Mouse (Mus musculus): ENCODE data around the gene Cyp8b1. TPM values are rescaled to one million over a fixed set of nuclear protein-coding genes. Genes with fewer than 3 reads are reported as not detected.
A peak's percentile ranks its signal among the peaks of the same experiment; 100 is the strongest.

The Cyp8b1 gene
- not detected in 2 replicates for polyA plus RNA-seq (2015; fragmentation: Nextera tagmentation; extraction: Ambion mirVana)

DNA sequence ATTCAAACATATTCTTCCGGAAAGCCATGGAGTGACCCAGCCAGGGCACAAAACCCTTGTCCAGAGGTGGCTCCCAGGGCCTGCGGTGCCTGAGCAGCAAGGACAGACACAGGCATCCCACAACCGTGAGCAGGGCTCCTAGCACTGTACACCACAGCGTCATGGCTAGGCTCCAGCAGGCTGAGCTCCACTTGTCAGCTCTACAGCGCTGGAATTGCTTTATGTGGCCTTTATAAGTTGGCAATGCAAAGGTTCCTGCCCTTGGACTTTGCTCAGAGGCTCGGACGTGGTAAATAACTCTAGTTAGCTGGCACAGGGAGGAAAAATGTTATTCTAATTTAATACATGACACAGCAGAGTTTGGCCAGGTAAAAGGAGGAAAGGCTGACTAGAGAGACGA, at the start of gene Cyp8b1:
TSS of gene Cyp8b1 (minus strand) at position 204 of the 400 bp plus-strand sequence.
- no peaks in the 10 kb centered on the region for H3K36me3 ChIP-seq (replicated peaks)
- H3K9me3 ChIP-seq: no peaks in the 10 kb centered on the region
- 86% methylated on average over 8 of the region's 8 CpGs for WGBS
- no peaks in the 10 kb centered on the region for H3K27me3 ChIP-seq (replicated peaks)
- no peak for ATAC-seq (replicated peaks)
- H3K4me3 ChIP-seq: no peak within 1 kb of the TSS
- H3K4me1 ChIP-seq: no peaks in the 10 kb centered on the region
- no peak within 1 kb of the TSS for H3K9ac ChIP-seq
- H3K27ac ChIP-seq: no peak within 1 kb of the TSS
- no peak within 1 kb of the TSS for H3K4me2 ChIP-seq

DNA sequence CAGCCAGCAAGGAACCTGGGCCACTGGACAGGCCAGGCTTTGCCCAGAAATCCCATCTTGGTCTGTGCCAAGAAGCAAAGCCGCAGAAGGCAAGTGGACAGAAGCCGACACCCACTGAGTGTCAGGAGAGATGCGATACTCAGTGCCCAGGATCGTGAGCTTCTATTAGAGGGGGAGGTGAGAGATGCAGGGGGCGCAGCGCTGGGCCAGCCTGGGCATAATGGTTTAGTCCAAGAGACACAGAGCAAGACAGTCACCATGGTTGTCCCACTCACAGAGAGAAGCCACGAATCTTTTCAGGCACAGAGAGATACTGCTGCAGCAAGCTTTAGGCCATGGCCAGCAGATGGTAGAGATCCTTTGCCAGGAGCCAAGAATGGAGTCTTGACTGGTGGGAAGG, 48.8 kb upstream of the Cyp8b1 start:
- no peak for ATAC-seq (replicated peaks)
- Histone ChIP-seq H3K4me3 (no peak overlapping the region), H3K36me3 (replicated peaks) (no peaks in the 10 kb centered on the region), H3K4me1 (no peaks in the 10 kb centered on the region), H3K27ac (no peak overlapping the region), H3K4me2 (no peak overlapping the region), H3K27me3 (replicated peaks) (no peaks in the 10 kb centered on the region), H3K9ac (no peak overlapping the region), H3K9me3 (no peaks in the 10 kb centered on the region)
- WGBS: 95% methylated on average over 7 of the region's 7 CpGs

DNA sequence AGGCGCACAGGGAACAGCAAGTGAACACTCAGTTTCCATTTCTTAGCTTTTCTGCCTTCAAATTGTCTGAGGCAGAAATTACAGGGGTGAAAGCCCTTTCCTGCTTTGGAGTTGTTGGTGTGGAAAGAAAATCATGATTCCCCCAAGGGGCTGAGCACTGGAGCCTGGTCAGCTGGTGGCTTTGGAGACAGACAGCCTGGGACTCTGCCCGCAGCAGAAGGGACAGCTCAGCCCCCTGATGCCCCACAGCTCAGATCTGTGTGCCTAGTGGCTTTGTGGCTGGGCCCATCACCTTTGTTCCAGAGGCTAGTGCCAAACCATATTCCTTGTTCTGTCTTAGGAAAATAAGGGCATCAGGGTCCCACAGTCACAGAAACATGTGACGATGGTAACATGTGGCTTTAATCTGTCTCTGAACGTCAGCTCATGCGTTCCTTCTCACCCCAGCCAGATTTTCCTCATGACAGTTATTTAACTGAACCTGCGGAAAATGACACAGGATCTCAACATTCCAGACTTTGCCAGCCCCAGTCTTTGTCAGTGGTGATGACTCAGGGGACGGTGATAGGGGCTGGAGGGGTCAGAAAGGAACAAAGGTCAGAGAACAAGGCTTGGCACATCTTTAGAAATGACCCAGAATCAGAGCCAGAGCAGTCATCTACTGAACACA, 44.0 kb upstream of the Cyp8b1 start:
- Histone ChIP-seq H3K4me3 (no peak overlapping the region), H3K4me2 (no peak overlapping the region), H3K27me3 (replicated peaks) (no peaks in the 10 kb centered on the region), H3K27ac (no peak overlapping the region), H3K9me3 (no peaks in the 10 kb centered on the region), H3K36me3 (replicated peaks) (no peaks in the 10 kb centered on the region), H3K4me1 (no peaks in the 10 kb centered on the region), H3K9ac (no peak overlapping the region)
- no peak for ATAC-seq (replicated peaks)
- WGBS: 55% methylated on average over 7 of the region's 7 CpGs

DNA sequence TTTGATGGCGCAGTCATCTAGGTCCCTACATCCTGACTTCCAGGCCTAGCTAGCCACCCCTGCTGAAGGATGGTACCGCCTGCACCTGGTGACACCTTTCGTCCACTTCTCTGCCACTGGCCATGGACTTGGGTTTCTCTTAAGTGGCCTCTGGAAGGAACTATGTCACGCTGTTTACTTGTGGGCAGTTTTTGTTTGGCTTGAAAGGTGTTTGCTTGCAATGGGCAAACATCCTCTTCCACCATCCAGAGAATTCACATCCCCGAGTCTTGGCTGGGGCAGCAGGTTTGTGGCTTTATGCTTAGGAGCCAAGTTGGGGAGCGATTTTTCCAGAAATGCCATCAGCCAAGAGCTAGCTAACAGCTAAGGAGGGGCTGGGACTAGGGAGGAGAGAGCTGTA, 36.5 kb upstream of the Cyp8b1 start:
- H3K9me3 ChIP-seq: no peaks in the 10 kb centered on the region
- no peaks in the 10 kb centered on the region for H3K36me3 ChIP-seq (replicated peaks)
- WGBS: 91% methylated on average over 6 of the region's 6 CpGs
- no peak overlapping the region for H3K4me3 ChIP-seq
- ATAC-seq (replicated peaks): no peak
- no peak overlapping the region for H3K27ac ChIP-seq
- H3K27me3 ChIP-seq (replicated peaks): no peaks in the 10 kb centered on the region
- H3K4me2 ChIP-seq: no peak overlapping the region
- H3K4me1 ChIP-seq: peaks cover 11% of the 10 kb centered on the region
- H3K9ac ChIP-seq: no peak overlapping the region

DNA sequence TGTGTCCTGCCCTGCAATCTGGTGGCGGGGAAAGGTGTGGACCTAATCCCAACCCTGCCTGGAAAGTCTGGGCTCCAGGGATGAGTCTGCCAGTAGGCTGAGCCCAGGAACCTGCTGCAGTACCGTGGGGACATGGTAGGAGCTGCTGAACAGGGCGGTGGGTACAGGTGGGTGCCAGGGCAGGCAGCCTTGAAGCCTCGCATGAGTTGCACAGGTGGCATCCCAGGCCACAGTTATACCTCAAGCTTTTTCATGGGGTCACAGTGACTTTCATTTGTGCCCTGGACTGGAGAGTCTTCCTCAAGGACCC, 35.0 kb upstream of the Cyp8b1 start:
- WGBS: 39% methylated on average over 4 of the region's 4 CpGs
- peaks cover 11% of the 10 kb centered on the region for H3K4me1 ChIP-seq
- no peaks in the 10 kb centered on the region for H3K9me3 ChIP-seq
- H3K27me3 ChIP-seq (replicated peaks): no peaks in the 10 kb centered on the region
- ATAC-seq (replicated peaks): no peak; the same call in 1 of the 2 replicates
- H3K4me3 ChIP-seq: 0 out of 2 replicates have a peak overlapping the region, but pooled peaks have one; percentile 2
- peak overlapping the region; percentile 38 for H3K4me2 ChIP-seq
- no peak overlapping the region for H3K9ac ChIP-seq
- H3K36me3 ChIP-seq (replicated peaks): no peaks in the 10 kb centered on the region
- H3K27ac ChIP-seq: peak overlapping the region; percentile 45; the same call in 1 of the 2 replicates

DNA sequence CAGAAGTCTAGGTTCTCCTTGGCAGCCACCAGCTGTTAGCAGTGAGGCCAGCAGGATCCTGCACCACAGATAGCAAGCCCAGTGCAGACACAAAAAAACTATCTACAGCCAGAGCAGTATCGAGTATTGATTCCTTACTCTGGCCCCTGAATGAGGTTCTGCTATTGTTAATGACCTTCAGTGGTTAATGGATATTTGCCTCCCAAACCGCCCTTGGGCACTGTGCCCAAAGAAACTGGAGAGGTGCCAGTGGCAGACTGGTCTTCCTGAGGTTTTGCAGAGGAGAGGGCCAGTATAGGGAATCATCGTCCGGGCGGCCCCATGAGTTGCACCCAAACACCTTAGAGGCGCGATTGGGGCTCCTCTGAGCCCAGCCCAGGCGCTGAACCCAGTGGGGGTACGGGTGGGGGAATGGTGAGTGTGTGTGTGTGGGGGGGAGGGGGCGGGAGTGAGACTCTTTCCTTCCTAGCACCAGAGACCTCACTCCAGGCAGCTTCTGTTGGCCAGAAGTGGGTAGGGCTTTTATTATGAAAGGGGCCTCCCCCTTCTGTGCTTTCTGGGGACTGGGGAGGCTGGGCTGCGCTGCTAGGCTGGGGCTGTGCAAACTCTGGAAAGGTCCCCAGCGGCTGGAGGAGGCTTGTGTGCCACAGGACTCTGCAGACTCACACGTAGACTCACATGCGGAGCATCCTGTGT, 34.5 kb upstream of the Cyp8b1 start, which contains the start of gene Fam198a:
TSS of gene Fam198a (plus strand) at position 571 of the 696 bp plus-strand sequence.
- H3K27me3 ChIP-seq (replicated peaks): no peaks in the 10 kb centered on the region
- peaks cover 11% of the 10 kb centered on the region for H3K4me1 ChIP-seq
- H3K9me3 ChIP-seq: no peaks in the 10 kb centered on the region
- no peak within 1 kb of the TSS for H3K9ac ChIP-seq
- peak within 1 kb of the TSS; percentile 45; the same call in 1 of the 2 replicates for H3K27ac ChIP-seq
- no peaks in the 10 kb centered on the region for H3K36me3 ChIP-seq (replicated peaks)
- WGBS: 8% methylated on average over 14 of the region's 14 CpGs
- peak; percentile 79 for ATAC-seq (replicated peaks)
- H3K4me2 ChIP-seq: peak within 1 kb of the TSS; percentile 38
- H3K4me3 ChIP-seq: 0 out of 2 replicates have a peak within 1 kb of the TSS, but pooled peaks have one; percentile 2

DNA sequence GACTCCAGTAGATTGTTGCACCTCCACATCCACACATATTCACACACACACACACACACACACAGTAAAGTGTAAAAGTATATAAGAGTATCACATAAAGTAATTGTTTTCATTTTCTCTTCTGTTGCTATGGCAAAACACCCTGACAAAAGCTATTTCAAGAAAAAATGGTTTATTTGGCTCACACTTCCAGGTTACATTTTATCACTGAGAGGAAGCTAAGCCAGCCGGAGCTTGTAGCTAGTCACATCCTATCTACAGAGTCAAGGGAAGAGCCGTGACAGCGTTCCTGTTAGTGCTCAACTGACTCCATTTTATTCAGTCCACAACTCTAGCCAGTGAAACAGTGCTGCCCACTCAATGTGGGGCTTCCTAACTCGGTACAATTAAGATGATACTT, 32.3 kb upstream of the Cyp8b1 start:
- ATAC-seq (replicated peaks): no peak
- no peak overlapping the region for H3K9ac ChIP-seq

DNA sequence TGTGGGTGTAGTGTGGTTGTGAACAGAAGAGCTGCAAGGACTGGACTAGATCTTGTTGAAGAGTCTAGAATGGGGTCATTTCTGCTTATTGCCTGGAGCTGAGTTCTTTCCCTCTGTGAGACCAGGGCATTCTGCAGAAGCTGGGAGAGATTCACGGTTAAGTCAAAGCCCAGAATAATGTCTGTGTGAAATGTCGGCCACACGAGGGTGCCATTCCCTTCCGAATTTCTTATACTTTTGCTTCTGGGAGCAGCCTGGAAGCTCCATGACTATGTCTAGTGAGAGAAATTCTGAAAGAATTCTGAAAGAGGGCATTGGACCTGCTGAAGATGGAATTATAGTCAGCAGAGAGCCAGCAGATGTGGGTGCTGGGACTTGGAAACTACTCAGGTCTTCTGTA, 31.7 kb upstream of the Cyp8b1 start:
- peaks cover 11% of the 10 kb centered on the region for H3K4me1 ChIP-seq
- H3K27ac ChIP-seq: no peak overlapping the region
- no peak overlapping the region for H3K4me3 ChIP-seq
- no peak for ATAC-seq (replicated peaks)
- H3K27me3 ChIP-seq (replicated peaks): no peaks in the 10 kb centered on the region
- WGBS: 8% methylated on average over 4 of the region's 4 CpGs
- H3K9me3 ChIP-seq: no peaks in the 10 kb centered on the region
- H3K9ac ChIP-seq: no peak overlapping the region
- H3K36me3 ChIP-seq (replicated peaks): no peaks in the 10 kb centered on the region
- H3K4me2 ChIP-seq: no peak overlapping the region

More for the DNA sequence above, 32.3 kb upstream of the Cyp8b1 start:
- Histone ChIP-seq H3K4me3 (no peak overlapping the region), H3K4me2 (no peak overlapping the region), H3K27ac (no peak overlapping the region), H3K36me3 (replicated peaks) (no peaks in the 10 kb centered on the region), H3K4me1 (peaks cover 11% of the 10 kb centered on the region), H3K9me3 (no peaks in the 10 kb centered on the region), H3K27me3 (replicated peaks) (no peaks in the 10 kb centered on the region)
- 86% methylated on average over 4 of the region's 4 CpGs for WGBS

DNA sequence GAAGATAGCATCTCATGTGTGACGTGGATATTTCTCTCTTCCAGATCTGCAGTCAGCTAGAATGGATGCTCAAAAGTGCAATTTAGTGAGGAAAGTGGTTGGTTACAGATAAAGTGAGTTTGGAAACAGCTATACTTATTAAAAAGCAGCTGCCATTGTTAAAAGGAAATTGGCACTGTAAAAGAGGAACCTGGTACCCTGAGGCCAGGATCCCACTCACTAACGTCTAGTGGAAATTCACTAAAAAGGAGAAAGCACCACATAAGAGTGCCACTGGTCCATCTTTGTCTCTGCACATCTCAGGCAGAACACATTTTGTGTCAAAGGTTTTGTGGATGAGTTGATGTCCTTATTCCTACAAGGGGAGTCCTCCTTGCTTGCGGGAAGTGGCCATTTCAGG, 27.5 kb upstream of the Cyp8b1 start:
- no peak for ATAC-seq (replicated peaks)

DNA sequence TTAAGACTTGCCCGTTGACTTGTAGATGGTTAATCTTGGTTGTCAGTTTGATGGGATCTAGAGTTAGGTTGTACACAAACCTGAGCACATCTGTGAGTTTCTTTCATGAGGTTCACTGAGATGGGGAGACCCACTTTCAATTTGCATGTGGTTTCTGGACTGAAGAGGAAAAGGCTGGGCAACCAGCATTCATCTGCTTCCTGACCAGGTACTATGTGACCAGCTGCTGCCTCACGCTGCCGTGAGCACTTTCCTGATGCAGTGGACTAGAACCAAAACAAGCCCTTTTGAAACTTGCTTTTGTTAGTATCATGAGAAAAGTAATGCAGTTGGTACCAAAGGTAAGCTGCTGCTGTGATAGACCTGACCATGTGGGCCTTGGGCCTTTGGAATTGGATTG, 26.9 kb upstream of the Cyp8b1 start:
- WGBS: 89% methylated on average over 3 of the region's 3 CpGs
- Histone ChIP-seq H3K9me3 (no peaks in the 10 kb centered on the region), H3K4me3 (no peak overlapping the region)

More for the DNA sequence above, 27.5 kb upstream of the Cyp8b1 start:
- 87% methylated on average over 3 of the region's 3 CpGs for WGBS
- H3K4me3 ChIP-seq: no peak overlapping the region
- H3K4me1 ChIP-seq: peaks cover 2% of the 10 kb centered on the region; the same call in 1 of the 2 replicates
- no peaks in the 10 kb centered on the region for H3K9me3 ChIP-seq
- H3K4me2 ChIP-seq: no peak overlapping the region
- no peaks in the 10 kb centered on the region for H3K36me3 ChIP-seq (replicated peaks)
- H3K27ac ChIP-seq: no peak overlapping the region
- H3K9ac ChIP-seq: no peak overlapping the region
- no peaks in the 10 kb centered on the region for H3K27me3 ChIP-seq (replicated peaks)

DNA sequence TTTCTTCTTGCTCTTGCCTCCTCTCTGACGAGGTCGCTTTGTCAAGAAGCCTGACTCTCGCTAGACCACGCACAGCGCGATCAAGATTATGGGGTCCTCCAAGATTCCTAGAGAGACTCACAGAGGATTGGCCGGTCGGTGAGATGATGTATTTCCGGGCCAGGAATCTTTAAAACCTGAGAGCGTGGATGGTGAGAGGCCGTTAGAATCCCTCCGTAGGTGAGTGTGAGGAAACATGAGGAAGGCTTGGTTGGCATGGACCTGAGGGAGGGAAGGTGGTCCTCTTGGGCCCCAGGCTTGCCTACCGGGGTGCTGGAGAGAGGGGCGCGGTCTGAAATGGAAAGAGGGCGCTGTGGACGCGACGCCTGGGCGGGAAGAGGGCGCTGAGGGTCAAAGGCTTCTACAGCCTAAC, 21.8 kb upstream of the Cyp8b1 start:
- Histone ChIP-seq H3K4me2 (peak overlapping the region; percentile 50), H3K27ac (peak overlapping the region; percentile 60), H3K9ac (peak overlapping the region; percentile 58), H3K4me1 (peaks cover 2% of the 10 kb centered on the region; the same call in 1 of the 2 replicates), H3K27me3 (replicated peaks) (no peaks in the 10 kb centered on the region), H3K9me3 (no peaks in the 10 kb centered on the region), H3K36me3 (replicated peaks) (no peaks in the 10 kb centered on the region), H3K4me3 (peak overlapping the region; percentile 47)
- 56% methylated on average over 21 of the region's 21 CpGs for WGBS
- ATAC-seq (replicated peaks): peak; percentile 88

More for the DNA sequence above, 26.9 kb upstream of the Cyp8b1 start:
- no peak for ATAC-seq (replicated peaks)
- no peak overlapping the region for H3K4me2 ChIP-seq
- H3K27ac ChIP-seq: no peak overlapping the region
- H3K27me3 ChIP-seq (replicated peaks): no peaks in the 10 kb centered on the region
- H3K4me1 ChIP-seq: peaks cover 2% of the 10 kb centered on the region; the same call in 1 of the 2 replicates
- no peaks in the 10 kb centered on the region for H3K36me3 ChIP-seq (replicated peaks)
- no peak overlapping the region for H3K9ac ChIP-seq

DNA sequence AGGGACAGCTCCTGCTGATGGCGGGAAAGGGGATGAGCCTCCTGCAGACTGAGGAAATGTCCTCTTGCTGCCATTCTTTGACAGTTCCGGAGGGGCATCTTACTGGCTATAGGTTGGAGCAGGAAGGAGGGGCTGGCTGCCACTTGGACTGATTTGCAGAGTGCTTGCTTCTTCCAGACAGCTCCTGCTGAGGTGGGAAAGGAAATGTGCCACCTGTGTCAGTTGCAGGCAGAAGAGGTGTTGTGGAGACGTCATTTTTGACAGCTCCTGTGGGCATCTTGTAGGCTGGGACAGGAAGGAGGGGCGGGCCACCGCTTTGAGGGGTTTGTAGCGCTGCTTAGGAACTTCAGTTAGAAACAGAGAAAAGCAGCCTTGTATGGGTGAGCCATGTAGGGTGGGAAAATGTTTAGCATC, 21.4 kb upstream of the Cyp8b1 start:
- 60% methylated on average over 6 of the region's 6 CpGs for WGBS
- Histone ChIP-seq H3K4me2 (peak overlapping the region; percentile 50), H3K9ac (0 out of 2 replicates have a peak overlapping the region, but pooled peaks have one; percentile 23), H3K27ac (peak overlapping the region; percentile 60), H3K4me3 (peak overlapping the region; percentile 47), H3K4me1 (peaks cover 2% of the 10 kb centered on the region; the same call in 1 of the 2 replicates), H3K36me3 (replicated peaks) (no peaks in the 10 kb centered on the region), H3K27me3 (replicated peaks) (no peaks in the 10 kb centered on the region), H3K9me3 (no peaks in the 10 kb centered on the region)
- ATAC-seq (replicated peaks): peak; percentile 63

Data from midbrain, embryonic 15.5 days (tissue).